Mouse (Mus musculus): ENCODE results near the gene Ptar1.
"Not testable (repeated sequence)": the region's sequence is repeated elsewhere in the genome, so short reads cannot be mapped to it uniquely, and the experiment has no call there.

Gene Ptar1

GRCm38 (mm10) chr19:23687296-23688021, at the start of gene Ptar1:
TSS of gene Ptar1 (plus strand) at chr19:23687429.
- peak; percentile 90 to 93 for DNase-seq (ENCODE audit: low spot score in 2 of 2)

- no peak for DNase-seq (ENCODE audit: low spot score in 2 of 2)
These were observed 43.4 kb upstream of the Ptar1 start for GRCm38 (mm10) chr19:23643819-23644218.

GRCm38 (mm10) chr19:23645347-23645746, 41.9 kb upstream of the Ptar1 start:
- no peak for DNase-seq (ENCODE audit: low spot score in 2 of 2)

- no peak for DNase-seq (ENCODE audit: low spot score in 2 of 2)
These were observed 39.9 kb upstream of the Ptar1 start for GRCm38 (mm10) chr19:23647308-23647707.

GRCm38 (mm10) chr19:23652644-23653043, 34.6 kb upstream of the Ptar1 start, which contains the start of gene 1700028P14Rik:
TSS of gene 1700028P14Rik (minus strand) at chr19:23652812.
- DNase-seq (ENCODE audit: low spot score in 2 of 2), result peak; percentile 24 to 67

GRCm38 (mm10) chr19:23653154-23653553, 34.1 kb upstream of the Ptar1 start:
- no peak for DNase-seq (ENCODE audit: low spot score in 2 of 2)

- no peak for DNase-seq (ENCODE audit: low spot score in 2 of 2)
These were observed 29.8 kb upstream of the Ptar1 start for GRCm38 (mm10) chr19:23657261-23657932.

- DNase-seq (ENCODE audit: low spot score in 2 of 2), result no peak
These were observed 28.9 kb upstream of the Ptar1 start for GRCm38 (mm10) chr19:23658350-23658749.

- no peak for DNase-seq (ENCODE audit: low spot score in 2 of 2)
These were observed 23.1 kb upstream of the Ptar1 start for GRCm38 (mm10) chr19:23664083-23664482.

GRCm38 (mm10) chr19:23668142-23668655, 19.0 kb upstream of the Ptar1 start:
- DNase-seq (ENCODE audit: low spot score in 2 of 2), result no peak

- DNase-seq (ENCODE audit: low spot score in 2 of 2), result no peak
These were observed 14.2 kb upstream of the Ptar1 start for GRCm38 (mm10) chr19:23673021-23673420.

GRCm38 (mm10) chr19:23675656-23676055, 11.6 kb upstream of the Ptar1 start:
- DNase-seq (ENCODE audit: low spot score in 2 of 2), result not testable (repeated sequence)

GRCm38 (mm10) chr19:23686962-23687295, 300 bp upstream of the Ptar1 start:
- no peak for DNase-seq (ENCODE audit: low spot score in 2 of 2)

GRCm38 (mm10) chr19:23688421-23688946, 1.3 kb downstream of the Ptar1 start:
- no peak for DNase-seq (ENCODE audit: low spot score in 2 of 2)

GRCm38 (mm10) chr19:23694344-23694743, 7.1 kb downstream of the Ptar1 start:
- DNase-seq (ENCODE audit: low spot score in 2 of 2), result peak in 1 of 2 experiments; percentile 39

- DNase-seq (ENCODE audit: low spot score in 2 of 2), result no peak
These were observed 10.6 kb downstream of the Ptar1 start for GRCm38 (mm10) chr19:23697861-23698260.

GRCm38 (mm10) chr19:23698366-23698765, 11.1 kb downstream of the Ptar1 start:
- no peak for DNase-seq (ENCODE audit: low spot score in 2 of 2)

GRCm38 (mm10) chr19:23699131-23699530, 11.9 kb downstream of the Ptar1 start:
- DNase-seq (ENCODE audit: low spot score in 2 of 2), result no peak

GRCm38 (mm10) chr19:23702896-23703295, 15.7 kb downstream of the Ptar1 start:
- DNase-seq (ENCODE audit: low spot score in 2 of 2), result no peak

GRCm38 (mm10) chr19:23705383-23705782, 18.2 kb downstream of the Ptar1 start:
- DNase-seq (ENCODE audit: low spot score in 2 of 2), result no peak

- no peak for DNase-seq (ENCODE audit: low spot score in 2 of 2)
These were observed 59.3 kb downstream of the Ptar1 start for GRCm38 (mm10) chr19:23746506-23746905.

- DNase-seq (ENCODE audit: low spot score in 2 of 2), result no peak
These were observed 69.8 kb downstream of the Ptar1 start for GRCm38 (mm10) chr19:23757011-23757410.

All from urinary bladder, postnatal 4 days (tissue).